Mouse (Mus musculus): ENCODE measurements around the gene Lmbrd1. TPM values are rescaled to one million over a fixed set of nuclear protein-coding genes. Genes with fewer than 3 reads are reported as not detected.
A peak's percentile ranks its signal among the peaks of the same experiment; 100 is the strongest.
"Not testable (repeated sequence)": the region's sequence is repeated elsewhere in the genome, so short reads cannot be mapped to it uniquely, and the experiment has no call there.

Gene Lmbrd1
- 100 to 1,000 TPM in 1 of 2 experiments, 10 to 100 TPM in 1; 99.1 to 103 TPM for total RNA-seq (2021)

GRCm38 (mm10) chr1:24678205-24678917 is at the start of gene Lmbrd1:
Gene Lmbrd1 (plus strand): TSS chr1:24678630.
- peak; percentile 93 to 94 for DNase-seq

GRCm38 (mm10) chr1:24633553-24634132 is 44.8 kb upstream of the Lmbrd1 start:
- peak in 1 of 2 experiments; percentile 3 for DNase-seq

- DNase-seq = no peak
Observed at GRCm38 (mm10) chr1:24650100-24650499, 28.3 kb upstream of the Lmbrd1 start.

- no peak for DNase-seq
Observed at GRCm38 (mm10) chr1:24659914-24660313, 18.5 kb upstream of the Lmbrd1 start.

- DNase-seq = not testable (repeated sequence)
Observed at GRCm38 (mm10) chr1:24660662-24661061, 17.8 kb upstream of the Lmbrd1 start.

GRCm38 (mm10) chr1:24661551-24661950 is 16.9 kb upstream of the Lmbrd1 start:
- peak; percentile 78 to 83 for DNase-seq

GRCm38 (mm10) chr1:24664158-24664557 is 14.3 kb upstream of the Lmbrd1 start:
- DNase-seq = no peak

GRCm38 (mm10) chr1:24673231-24673630 is 5.2 kb upstream of the Lmbrd1 start:
- DNase-seq = no peak

GRCm38 (mm10) chr1:24677706-24678105 is 724 bp upstream of the Lmbrd1 start:
- no peak for DNase-seq

GRCm38 (mm10) chr1:24679071-24679470 is 641 bp downstream of the Lmbrd1 start:
- peak in 1 of 2 experiments; percentile 22 for DNase-seq

- no peak for DNase-seq
Observed at GRCm38 (mm10) chr1:24680991-24681390, 2.6 kb downstream of the Lmbrd1 start.

- DNase-seq = no peak
Observed at GRCm38 (mm10) chr1:24681946-24682345, 3.5 kb downstream of the Lmbrd1 start.

GRCm38 (mm10) chr1:24683947-24684346 is 5.5 kb downstream of the Lmbrd1 start:
- DNase-seq = no peak

GRCm38 (mm10) chr1:24685606-24686005 is 7.2 kb downstream of the Lmbrd1 start:
- DNase-seq = no peak

- DNase-seq = no peak
Observed at GRCm38 (mm10) chr1:24686235-24687021, 8.0 kb downstream of the Lmbrd1 start.

- no peak for DNase-seq
Observed at GRCm38 (mm10) chr1:24697677-24698076, 19.2 kb downstream of the Lmbrd1 start.

- no peak for DNase-seq
Observed at GRCm38 (mm10) chr1:24698146-24698880, 19.9 kb downstream of the Lmbrd1 start.

GRCm38 (mm10) chr1:24699320-24699719 is 20.9 kb downstream of the Lmbrd1 start:
- no peak for DNase-seq

GRCm38 (mm10) chr1:24700241-24700640 is 21.8 kb downstream of the Lmbrd1 start:
- no peak for DNase-seq

GRCm38 (mm10) chr1:24703821-24704220 is 25.4 kb downstream of the Lmbrd1 start:
- DNase-seq = no peak

- DNase-seq = no peak
Observed at GRCm38 (mm10) chr1:24716301-24716700, 37.9 kb downstream of the Lmbrd1 start.

GRCm38 (mm10) chr1:24719621-24720020 is 41.2 kb downstream of the Lmbrd1 start:
- DNase-seq = no peak

GRCm38 (mm10) chr1:24720209-24720608 is 41.8 kb downstream of the Lmbrd1 start:
- no peak for DNase-seq
